Mouse (Mus musculus) embryonic facial prominence, embryonic 11.5 days (tissue): Measurements from ENCODE around the gene Cpox. TPM values are rescaled to one million over a fixed set of nuclear protein-coding genes. Genes with fewer than 3 reads are reported as not detected.

ENCODE experiments used
- ATAC-seq: fragments of 200-750 bp; cut with Nextera tagmentation; replicated peaks from 2 replicates; pipeline ENCODE4 v1.8.0; 2017; ENCODE audit warnings: low read depth; ENCODE audit not compliant: insufficient number of reproducible peaks, low FRiP score, low TSS enrichment
- DNase-seq: peaks from one replicate; pipeline ENCODE4 v3.0.0-alpha.2; 2015; ENCODE audit warnings: low spot score
- H3K27ac ChIP-seq: fragments of 300-500 bp; sonication (generic); replicated peaks from 2 replicates; pipeline ENCODE4 v1.5.1; 2014; ENCODE audit warnings: mild to moderate bottlenecking, low read depth, low read length, control low read depth
- H3K27me3 ChIP-seq: fragments of 300-500 bp; sonication (generic); 2 replicates; pipeline ENCODE4 v1.6.1; 2014; ENCODE audit warnings: mild to moderate bottlenecking, low read length, moderate library complexity, mixed read lengths; ENCODE audit not compliant: control insufficient read depth, insufficient read depth
- H3K36me3 ChIP-seq: fragments of 300-500 bp; sonication (generic); replicated peaks from 2 replicates; pipeline ENCODE4 v1.6.1; 2014; ENCODE audit warnings: low read depth, mild to moderate bottlenecking, low read length, moderate library complexity, mixed read lengths; ENCODE audit not compliant: control insufficient read depth, insufficient read depth
- H3K4me1 ChIP-seq: fragments of 300-500 bp; sonication (generic); 2 replicates; pipeline ENCODE4 v1.6.1; 2014; ENCODE audit warnings: low read length, mixed read lengths; ENCODE audit not compliant: control insufficient read depth, insufficient read depth
- H3K4me2 ChIP-seq: fragments of 300-500 bp; sonication (generic); 2 replicates; pipeline ENCODE4 v1.6.1; 2014; ENCODE audit warnings: low read depth, mild to moderate bottlenecking, control low read depth, low read length, moderate library complexity
- H3K4me3 ChIP-seq: fragments of 300-500 bp; sonication (generic); 2 replicates; pipeline ENCODE4 v1.5.1; 2014; ENCODE audit warnings: low read depth, low read length, control low read depth
- H3K9ac ChIP-seq: fragments of 300-500 bp; sonication (generic); replicated peaks from 2 replicates; pipeline ENCODE4 v1.6.1; 2014; ENCODE audit warnings: mild to moderate bottlenecking, control low read depth, low read length
- H3K9me3 ChIP-seq: fragments of 300-500 bp; sonication (generic); replicated peaks from 2 replicates; pipeline ENCODE4 v1.6.1; 2016; ENCODE audit warnings: mild to moderate bottlenecking, low read length, inconsistent platforms, mixed read lengths; ENCODE audit not compliant: control insufficient read depth
- WGBS: fragments of 180-500 bp; shearing (Covaris S2); extraction: QIAGEN DNeasy Blood & Tissue Kit; methylation state at CpG from one replicate; pipeline ENCODE4 v1.1.7; 2014; 5-methylcytosine and 5-hydroxymethylcytosine counted together
- polyA plus RNA-seq: library from polyadenylated mRNA; unstranded; fragments of >200 nt; fragmentation: Nextera tagmentation; extraction: Ambion mirVana; gene quantifications from 2 replicates; pipeline ENCODE4 v1.2.1, GENCODE M21; 2014

The Cpox gene
- polyA plus RNA-seq, 1 experiment from 2014 or later = 22.0 TPM

DNA sequence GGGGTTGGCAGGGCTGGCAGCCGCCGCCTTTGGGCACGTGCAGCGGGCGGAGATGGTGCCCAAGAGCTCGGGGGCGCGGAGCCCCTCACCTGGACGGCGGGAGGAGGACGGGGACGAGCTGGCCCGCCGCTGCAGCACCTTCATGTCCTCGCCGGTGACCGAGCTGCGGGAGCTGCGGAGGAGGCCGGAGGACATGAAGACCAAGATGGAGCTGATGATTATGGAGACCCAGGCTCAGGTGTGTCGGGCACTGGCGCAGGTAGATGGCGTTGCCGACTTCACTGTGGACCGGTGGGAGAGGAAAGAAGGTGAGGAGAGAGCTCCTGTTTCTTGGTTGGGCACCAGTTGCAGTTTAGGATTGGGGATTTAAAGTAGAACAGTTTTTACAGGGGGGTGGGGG is 551 bp downstream of the Cpox start:
- 1% methylated on average over 24 of the region's 25 CpGs for WGBS
- DNase-seq = peak; percentile 18
- Histone ChIP-seq H3K4me2 (peak overlapping the region; percentile 77), H3K4me3 (peak overlapping the region; percentile 94), H3K9me3 (no peaks in the 10 kb centered on the region), H3K4me1 (no peaks in the 10 kb centered on the region), H3K36me3 (peaks cover 4% of the 10 kb centered on the region; the same call in 1 of the 2 replicates), H3K27ac (0 out of 2 replicates have a peak overlapping the region, but pooled peaks have one; percentile 59), H3K9ac (peak overlapping the region; percentile 89), H3K27me3 (no peaks in the 10 kb centered on the region)
- ATAC-seq = peak; percentile 35

DNA sequence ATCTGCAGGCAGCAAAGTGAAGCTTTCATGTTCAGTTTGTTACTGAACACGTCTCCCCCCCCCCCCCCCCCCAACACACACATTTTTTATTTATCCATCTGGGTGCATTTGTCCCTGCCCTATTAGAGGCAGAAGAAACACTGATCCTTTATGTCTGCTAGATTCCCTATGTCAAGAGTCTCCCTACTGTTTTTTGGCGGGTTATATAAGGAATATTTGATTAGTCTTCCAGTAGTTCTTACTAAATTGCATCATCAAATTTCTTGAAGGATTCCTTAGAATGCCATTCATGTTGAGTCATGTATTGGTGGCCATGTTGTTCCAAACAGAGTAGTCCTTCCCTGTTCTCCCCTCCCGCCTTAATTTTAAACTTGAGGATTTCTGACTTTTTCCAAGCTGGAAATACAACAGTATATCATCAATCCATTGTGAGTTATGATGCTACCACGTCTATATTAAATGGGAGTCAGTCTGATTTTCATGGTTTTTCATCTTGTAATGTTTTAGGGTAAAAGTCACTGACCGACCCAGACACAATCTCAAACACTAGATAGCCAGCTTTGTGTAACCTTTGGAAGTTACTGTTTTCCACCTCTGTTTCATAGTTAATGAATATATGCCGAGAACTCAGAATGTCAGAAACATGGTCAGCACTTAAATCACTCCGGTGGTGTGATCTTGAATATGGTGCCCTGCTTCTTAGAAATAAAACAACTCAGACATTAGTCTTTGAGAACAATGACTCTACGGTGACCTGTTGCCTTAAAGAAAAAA is 1.3 kb downstream of the Cpox start:
- Histone ChIP-seq H3K4me1 (no peaks in the 10 kb centered on the region), H3K9me3 (no peaks in the 10 kb centered on the region), H3K4me2 (peak overlapping the region; percentile 77), H3K27me3 (no peaks in the 10 kb centered on the region), H3K9ac (peak overlapping the region; percentile 89; the same call in 1 of the 2 replicates), H3K36me3 (peaks cover 4% of the 10 kb centered on the region; the same call in 1 of the 2 replicates), H3K4me3 (peak overlapping the region; percentile 94; the same call in 1 of the 2 replicates), H3K27ac (no peak overlapping the region)
- DNase-seq = no peak
- no peak for ATAC-seq
- 70% methylated on average over 8 of the region's 8 CpGs for WGBS

DNA sequence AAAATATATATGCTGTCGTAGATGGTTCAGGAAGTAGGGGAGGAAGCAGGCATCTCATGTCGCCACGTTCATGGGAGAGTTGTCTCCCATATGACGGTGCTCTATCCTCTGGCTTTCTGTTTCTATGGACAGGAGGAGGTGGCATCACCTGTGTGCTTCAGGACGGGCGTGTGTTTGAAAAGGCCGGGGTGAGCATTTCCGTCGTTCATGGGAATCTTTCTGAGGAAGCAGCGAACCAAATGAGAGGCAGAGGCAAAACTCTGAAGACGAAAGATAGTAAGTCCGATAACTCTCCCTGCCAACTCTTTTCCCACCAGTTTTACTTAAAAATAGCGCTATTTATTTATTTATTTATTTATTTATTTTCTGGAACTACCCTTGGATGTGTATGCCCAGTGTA is 2.3 kb downstream of the Cpox start:
- Histone ChIP-seq H3K27me3 (no peaks in the 10 kb centered on the region), H3K4me3 (no peak overlapping the region), H3K4me2 (no peak overlapping the region), H3K36me3 (peaks cover 4% of the 10 kb centered on the region; the same call in 1 of the 2 replicates), H3K9ac (no peak overlapping the region), H3K4me1 (no peaks in the 10 kb centered on the region), H3K27ac (no peak overlapping the region), H3K9me3 (no peaks in the 10 kb centered on the region)
- DNase-seq (no peak), ATAC-seq (no peak)
- 93% methylated on average over 13 of the region's 13 CpGs for WGBS

- no peak overlapping the region for H3K9ac ChIP-seq
- no peak overlapping the region for H3K4me3 ChIP-seq
- ATAC-seq (no peak), DNase-seq (no peak)
- H3K4me1 ChIP-seq = no peaks in the 10 kb centered on the region
- H3K27me3 ChIP-seq = no peaks in the 10 kb centered on the region
- no peak overlapping the region for H3K27ac ChIP-seq
- no peak overlapping the region for H3K4me2 ChIP-seq
- no peaks in the 10 kb centered on the region for H3K9me3 ChIP-seq
- peaks cover 4% of the 10 kb centered on the region; the same call in 1 of the 2 replicates for H3K36me3 ChIP-seq
- WGBS = 95% methylated on average over 15 of the region's 15 CpGs
Measured at GRCm38 (mm10) chr16:58673811-58674410, 3.8 kb downstream of the Cpox start.

- WGBS = 96% methylated on average over 13 of the region's 13 CpGs
- H3K4me2 ChIP-seq = no peak overlapping the region
- H3K27ac ChIP-seq = no peak overlapping the region
- ATAC-seq = no peak
- peaks cover 4% of the 10 kb centered on the region; the same call in 1 of the 2 replicates for H3K36me3 ChIP-seq
- H3K9me3 ChIP-seq = no peaks in the 10 kb centered on the region
- no peak for DNase-seq
- H3K9ac ChIP-seq = no peak overlapping the region
- no peak overlapping the region for H3K4me3 ChIP-seq
- H3K27me3 ChIP-seq = no peaks in the 10 kb centered on the region
- no peaks in the 10 kb centered on the region for H3K4me1 ChIP-seq
Measured at GRCm38 (mm10) chr16:58675256-58675655, 5.2 kb downstream of the Cpox start.

- H3K4me3 ChIP-seq = no peak overlapping the region
- H3K27ac ChIP-seq = no peak overlapping the region
- H3K27me3 ChIP-seq = no peaks in the 10 kb centered on the region
- WGBS = 84% methylated on average over 7 of the region's 7 CpGs
- H3K9ac ChIP-seq = no peak overlapping the region
- ATAC-seq (no peak), DNase-seq (no peak)
- H3K4me2 ChIP-seq = no peak overlapping the region
- H3K9me3 ChIP-seq = no peaks in the 10 kb centered on the region
- no peaks in the 10 kb centered on the region for H3K4me1 ChIP-seq
- H3K36me3 ChIP-seq = peaks cover 4% of the 10 kb centered on the region; the same call in 1 of the 2 replicates
Measured at GRCm38 (mm10) chr16:58676156-58676555, 6.1 kb downstream of the Cpox start.

DNA sequence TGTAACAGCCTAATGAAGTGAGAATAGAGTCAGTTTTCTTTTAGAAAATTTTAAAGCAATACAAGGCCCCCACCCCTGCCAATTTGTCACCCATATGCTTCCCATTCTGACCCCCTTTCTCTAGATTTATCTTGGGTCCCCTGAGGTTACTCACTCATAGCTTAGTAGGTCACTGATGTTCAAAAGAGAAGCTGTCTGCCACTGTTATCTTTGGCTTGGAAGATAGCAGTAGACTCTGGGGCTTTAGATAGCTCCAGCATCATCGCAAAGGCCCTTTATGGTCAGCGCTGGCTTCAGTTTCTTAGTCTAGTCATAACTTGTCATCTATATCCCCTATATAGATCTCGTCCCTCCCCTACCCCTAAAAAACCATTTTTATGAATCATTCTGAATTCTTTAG is 6.5 kb downstream of the Cpox start:
- Histone ChIP-seq H3K27me3 (no peaks in the 10 kb centered on the region), H3K27ac (no peak overlapping the region), H3K4me2 (no peak overlapping the region), H3K36me3 (peaks cover 4% of the 10 kb centered on the region; the same call in 1 of the 2 replicates), H3K4me3 (no peak overlapping the region), H3K9me3 (no peaks in the 10 kb centered on the region), H3K9ac (no peak overlapping the region), H3K4me1 (no peaks in the 10 kb centered on the region)
- ATAC-seq = no peak
- WGBS = 96% methylated on average over 3 of the region's 3 CpGs
- no peak for DNase-seq

DNA sequence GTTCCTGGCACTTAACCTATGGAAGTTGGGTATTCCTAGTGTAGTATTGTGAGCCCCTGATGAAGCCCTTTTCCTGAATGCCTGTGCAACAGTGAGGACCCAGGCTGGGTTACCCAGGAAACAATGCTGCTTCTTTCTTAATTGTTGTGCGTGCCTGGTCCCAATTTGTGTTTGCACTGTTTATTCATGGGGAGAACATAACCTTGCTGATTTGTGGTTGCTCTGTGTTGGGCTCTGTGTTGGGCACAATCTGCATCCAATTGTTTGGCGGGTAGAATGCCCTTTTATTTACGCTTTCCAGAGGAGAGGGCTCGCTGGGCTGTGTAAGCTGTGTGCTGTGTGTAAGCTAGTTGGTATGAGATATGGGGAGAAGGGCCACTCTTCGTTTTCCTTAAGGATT is 7.4 kb downstream of the Cpox start:
- H3K36me3 ChIP-seq = peaks cover 4% of the 10 kb centered on the region; the same call in 1 of the 2 replicates

More for the DNA sequence above, 7.4 kb downstream of the Cpox start:
- no peak overlapping the region for H3K4me2 ChIP-seq
- DNase-seq = no peak
- H3K4me3 ChIP-seq = no peak overlapping the region
- no peak overlapping the region for H3K9ac ChIP-seq
- H3K27me3 ChIP-seq = no peaks in the 10 kb centered on the region
- H3K4me1 ChIP-seq = no peaks in the 10 kb centered on the region
- H3K9me3 ChIP-seq = no peaks in the 10 kb centered on the region
- no peak overlapping the region for H3K27ac ChIP-seq
- no peak for ATAC-seq
- WGBS = 76% methylated on average over 5 of the region's 5 CpGs
